Mouse (Mus musculus) T-helper 1 cell (primary cell): ENCODE data around the gene Gm6583.

Experiments
- in situ Hi-C: fragments of 300-600 bp; cut with MboI, MseI; formaldehyde crosslinking; loops from one replicate; pipeline ENCODE4 v1.15.1; 2025; ENCODE audit warnings: high pct_unique_total_duplicates

Gm6583 gene

DNA sequence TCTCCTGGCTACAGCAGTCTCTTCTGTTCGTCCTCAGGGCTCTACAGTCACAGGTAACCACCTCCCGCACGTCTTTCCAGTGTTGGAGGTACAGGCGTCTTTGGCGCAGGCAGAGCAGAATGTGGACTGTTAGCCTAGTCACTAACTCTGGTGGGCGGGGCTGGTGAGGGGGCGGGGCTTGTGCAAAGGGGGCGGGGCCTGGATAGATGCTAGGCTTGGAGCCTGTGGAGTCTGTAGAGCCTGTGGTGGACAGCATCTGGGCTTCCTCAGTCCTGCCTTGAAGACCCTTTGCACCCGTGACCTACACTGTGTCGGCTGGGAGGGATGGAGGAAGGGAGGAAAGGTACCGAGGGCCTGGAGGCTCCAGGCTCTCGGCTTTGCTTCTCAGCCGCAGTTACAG, at the start of gene Gm6583:
Gene Gm6583, minus strand, starts transcription at position 124 of the 400 bp plus-strand sequence.
- in situ Hi-C loops, result no loop called here

DNA sequence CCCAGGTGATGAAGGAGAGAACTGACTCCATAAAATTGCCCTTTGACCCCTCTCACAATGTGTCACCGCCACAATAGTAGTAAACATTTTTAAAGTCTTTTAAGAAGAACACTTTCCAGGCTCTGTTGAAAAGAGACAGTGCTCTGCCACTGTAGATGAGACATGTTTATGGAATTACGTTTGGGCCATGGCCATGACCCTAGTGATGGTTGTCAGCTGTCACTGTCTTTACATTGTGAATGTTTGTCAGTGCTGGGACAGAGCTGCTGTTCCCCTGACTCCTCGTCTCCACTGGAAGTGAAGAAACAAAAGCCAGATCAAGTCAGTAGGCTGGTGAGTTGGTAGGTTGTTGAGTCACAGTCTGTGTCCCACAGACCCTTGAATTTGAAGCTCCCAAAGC, 46.6 kb upstream of the Gm6583 start:
- in situ Hi-C loops, result no loop called here

DNA sequence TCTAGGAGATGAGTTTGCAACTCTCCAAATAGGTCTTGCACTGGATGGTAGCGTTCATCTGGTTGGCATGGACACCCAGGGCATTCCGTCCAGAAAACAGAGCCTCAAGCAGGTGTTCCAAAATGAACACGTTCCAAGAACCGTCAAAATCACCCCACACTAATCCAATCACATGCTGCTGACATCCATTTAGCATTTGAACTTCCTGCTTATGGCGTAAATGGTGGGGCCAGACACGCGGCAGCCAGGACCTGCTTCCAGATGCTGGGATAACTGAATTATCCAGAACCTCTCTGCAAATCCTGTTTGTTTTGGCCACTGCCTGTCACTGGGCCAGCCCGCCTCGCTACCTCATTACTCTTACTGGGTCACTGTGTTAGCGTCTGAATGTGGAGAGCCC, 43.5 kb upstream of the Gm6583 start:
- in situ Hi-C loops, result no loop called here

DNA sequence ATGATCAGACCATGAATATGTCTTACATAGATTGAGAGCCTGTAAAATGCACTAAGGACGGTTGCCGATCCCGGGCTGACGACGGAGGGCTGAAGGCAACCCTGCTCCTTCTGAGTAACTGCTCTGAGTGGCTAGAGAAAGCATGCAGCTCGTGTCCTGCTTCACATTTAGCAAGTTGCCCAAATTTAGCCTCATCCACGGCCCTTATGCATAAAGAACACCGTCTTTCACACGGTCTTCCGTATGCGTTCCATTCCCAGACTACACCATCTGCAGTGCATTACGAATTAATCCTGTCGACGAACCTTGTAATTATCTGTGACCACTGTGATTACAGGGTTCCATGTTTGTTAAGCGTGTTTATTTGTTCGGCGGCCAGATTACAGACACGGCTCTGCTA, 40.2 kb upstream of the Gm6583 start:
- in situ Hi-C loops, result no loop called here

DNA sequence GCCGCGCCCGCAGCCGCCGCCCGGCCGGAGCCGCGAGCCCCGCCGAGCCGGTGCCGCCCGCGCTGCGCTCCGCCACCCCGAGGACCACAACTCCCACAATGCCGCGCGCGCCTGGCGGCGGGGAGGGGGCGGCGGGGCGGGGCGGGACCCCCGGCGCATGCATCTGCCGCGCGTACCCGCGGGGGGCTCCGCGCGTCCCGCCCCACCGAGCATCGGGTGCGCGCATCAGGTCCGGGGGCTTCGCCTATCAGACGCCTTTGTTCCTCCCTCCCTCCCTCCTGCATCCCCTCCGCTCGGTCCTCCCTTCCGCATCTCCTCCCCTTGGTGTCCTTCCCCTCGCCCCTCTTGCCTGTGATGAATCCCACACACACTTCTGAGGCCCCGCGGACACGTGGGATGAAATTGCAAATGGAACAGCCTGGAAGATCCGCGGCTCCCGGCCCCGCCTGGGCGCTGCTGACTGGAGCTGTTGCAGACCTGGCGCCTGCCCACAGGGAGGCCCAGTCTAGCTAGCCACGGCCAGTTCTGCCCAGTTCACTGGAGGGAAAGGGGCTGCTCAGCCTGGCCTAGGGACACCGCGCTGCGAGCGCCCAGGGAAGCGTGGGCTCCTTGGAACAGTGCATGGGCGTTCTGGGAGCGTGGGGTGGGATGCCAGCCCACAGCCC, 39.1 kb upstream of the Gm6583 start, which contains the start of gene Asphd2:
Gene Asphd2, minus strand, starts transcription at position 88 of the 665 bp plus-strand sequence.
- in situ Hi-C loops, result no loop called here

DNA sequence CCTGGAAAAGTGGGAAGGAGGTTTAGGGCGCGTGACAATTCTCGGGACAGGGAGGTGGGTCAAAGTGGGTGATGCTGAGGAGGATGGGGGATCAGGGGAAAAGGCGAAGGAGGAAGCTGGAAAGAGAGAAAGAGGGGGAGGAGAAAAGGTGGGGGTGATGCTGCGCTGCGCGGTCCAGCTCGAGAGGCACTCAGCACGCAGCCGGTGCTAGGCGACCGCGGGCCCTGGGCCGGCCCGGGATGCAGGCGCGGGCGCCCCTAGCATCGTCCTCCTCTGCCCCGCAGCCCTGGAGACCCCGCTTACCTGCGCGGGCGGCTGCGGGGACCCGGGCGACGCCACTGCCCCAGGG, 38.6 kb upstream of the Gm6583 start:
- in situ Hi-C loops, result no loop called here

DNA sequence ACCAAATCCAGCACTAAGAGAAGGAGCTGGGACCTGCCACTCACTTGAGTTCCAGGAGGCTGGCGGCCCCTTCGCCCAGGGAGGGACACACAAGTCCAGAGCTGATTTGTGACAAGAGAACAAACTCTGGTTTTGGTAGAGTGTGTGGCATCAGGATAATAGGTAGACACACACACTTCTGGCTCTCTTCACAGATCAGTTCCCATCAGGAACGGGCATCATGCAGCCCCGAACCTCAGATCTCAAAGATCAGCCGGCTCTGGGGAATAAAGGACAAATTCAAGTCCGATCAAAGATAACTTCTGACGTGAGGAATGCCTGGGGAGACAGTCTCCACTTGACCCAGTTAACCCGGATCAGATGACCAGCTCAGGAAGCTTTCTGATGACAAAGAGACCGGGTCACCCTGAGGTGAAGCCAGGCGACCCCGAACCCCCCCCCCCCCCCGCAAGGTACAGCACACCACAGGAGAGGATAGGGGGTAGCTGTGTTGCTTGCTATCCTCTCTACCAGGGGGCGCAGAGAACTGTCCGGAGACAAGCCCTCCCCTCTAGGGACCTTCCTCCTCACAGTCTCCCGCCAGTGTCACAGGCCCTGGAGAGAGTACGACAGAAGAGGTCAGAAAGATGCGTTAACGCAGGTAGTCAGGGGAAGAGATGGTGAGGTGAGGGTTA, 38.0 kb upstream of the Gm6583 start:
- in situ Hi-C loops, result no loop called here

DNA sequence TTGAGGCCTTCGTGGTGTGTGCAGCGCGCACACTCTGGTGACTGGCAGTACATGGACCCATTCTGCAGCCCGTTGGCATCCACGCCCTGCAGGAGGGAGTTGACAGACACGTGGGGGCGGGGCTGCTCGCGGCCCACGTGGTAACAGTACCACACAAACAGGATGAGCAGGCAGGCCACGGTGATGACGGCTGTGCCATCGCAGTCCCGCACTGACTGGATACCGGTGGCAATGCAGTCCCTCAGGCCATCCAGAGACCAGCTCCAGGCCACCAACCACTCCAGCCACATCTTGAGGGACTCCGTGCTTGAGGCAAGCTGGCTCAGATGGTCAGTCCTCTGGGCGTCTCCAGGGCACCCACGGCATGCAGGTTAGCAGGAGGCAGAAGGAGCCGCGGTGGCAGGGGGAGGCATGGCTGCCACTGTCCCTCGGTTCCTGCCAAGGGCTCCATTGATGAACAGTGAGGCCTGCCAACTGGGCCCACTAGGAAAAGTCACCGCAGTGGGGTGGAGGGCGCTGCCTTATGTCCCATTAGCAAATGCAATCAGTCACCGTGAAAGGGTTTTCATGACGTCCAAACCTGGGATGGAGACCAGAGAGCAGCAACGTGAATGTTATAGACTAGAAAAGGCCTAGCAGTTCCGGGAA, 36.0 kb upstream of the Gm6583 start:
- in situ Hi-C loops, result no loop called here

DNA sequence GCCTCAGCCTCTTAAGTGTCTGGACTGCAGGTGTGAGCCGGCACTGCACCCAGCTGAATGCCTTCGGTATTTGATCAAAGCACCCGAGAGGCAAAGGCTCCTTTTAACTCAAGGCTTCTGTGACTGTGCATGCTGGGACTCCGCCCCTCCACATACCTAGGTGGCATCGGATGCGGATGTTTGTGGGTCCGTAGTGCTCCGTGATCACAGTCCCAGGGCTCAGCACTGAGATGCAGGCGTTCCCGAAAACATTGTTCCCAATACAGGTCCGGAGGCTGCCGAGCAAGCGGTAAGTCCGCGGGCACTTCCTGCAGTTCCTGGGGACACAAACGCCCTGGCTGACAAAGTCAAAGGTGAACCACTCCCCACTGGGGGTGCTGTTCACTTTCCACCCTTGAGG, 35.2 kb upstream of the Gm6583 start:
- in situ Hi-C loops, result no loop called here

DNA sequence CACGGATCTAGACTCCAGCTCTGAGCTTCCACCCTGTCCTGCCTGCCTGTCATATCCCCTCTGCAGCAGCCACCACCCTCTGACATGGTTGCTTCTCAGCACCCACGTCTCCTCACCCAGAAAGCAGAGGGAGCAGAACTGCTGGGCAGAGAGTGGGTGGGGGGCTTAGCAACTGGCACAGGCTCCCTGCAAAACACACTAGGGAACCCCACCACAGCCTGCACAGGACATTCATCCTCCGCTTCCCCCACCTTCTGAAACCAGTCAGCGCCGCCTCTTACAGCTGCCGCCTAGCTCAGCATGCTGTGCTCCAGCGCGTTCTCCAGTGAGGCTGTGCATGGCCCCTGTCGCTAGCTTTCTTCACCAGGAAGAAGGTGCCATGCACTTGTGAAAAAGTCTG, 33.5 kb upstream of the Gm6583 start:
- in situ Hi-C loops, result no loop called here

DNA sequence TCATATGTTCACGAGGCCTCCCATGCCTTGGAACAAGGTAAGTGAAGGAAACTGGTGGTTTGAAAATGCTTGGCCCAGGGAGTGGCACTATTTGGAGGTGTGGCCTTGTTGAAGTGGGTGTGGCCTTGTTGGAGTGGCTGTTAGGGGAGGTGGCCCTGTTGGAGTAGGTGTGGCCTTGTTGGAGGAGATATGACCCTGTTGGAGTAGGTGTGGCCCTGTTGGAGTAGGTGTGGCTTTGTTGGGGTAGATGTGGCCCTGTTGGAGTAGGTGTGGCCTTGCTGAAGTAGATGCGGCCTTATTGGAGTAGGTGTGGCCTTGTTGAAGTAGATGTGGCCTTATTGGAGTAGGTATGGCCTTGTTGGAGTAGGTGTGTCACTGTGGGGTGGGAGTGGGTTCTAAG, 30.1 kb upstream of the Gm6583 start:
- in situ Hi-C loops, result no loop called here

DNA sequence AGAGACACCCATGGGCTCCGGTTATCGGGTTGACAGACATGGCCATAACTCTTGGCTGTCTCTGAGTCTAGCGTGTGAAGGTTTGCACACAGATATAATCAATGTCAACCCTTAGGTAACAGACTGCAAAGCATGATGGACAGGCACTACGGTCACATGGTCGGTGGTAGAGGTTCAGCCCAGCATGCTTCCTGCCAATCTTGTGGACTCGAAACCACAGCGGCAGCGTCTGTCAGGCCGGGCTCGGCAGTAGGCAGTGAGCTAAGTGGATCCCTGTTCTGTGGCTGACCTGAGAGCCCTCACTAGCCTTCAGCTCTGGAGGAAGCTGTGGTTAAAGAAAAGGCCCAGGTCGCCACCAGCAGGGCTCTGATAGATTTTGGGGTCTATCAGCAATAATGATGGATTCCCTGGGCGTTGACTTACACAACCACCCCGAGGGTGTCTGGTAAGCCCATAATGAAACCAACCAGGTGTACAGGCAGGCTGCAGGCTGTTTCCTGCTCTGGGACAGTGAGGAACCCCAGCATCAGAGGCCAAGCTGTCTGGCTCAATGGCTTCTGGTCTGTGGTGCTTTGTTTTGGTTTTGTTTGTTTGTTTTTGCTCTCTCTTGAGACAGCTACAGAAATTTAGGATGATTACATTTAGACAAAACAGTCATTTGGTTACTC, 29.1 kb upstream of the Gm6583 start:
- in situ Hi-C loops, result no loop called here

DNA sequence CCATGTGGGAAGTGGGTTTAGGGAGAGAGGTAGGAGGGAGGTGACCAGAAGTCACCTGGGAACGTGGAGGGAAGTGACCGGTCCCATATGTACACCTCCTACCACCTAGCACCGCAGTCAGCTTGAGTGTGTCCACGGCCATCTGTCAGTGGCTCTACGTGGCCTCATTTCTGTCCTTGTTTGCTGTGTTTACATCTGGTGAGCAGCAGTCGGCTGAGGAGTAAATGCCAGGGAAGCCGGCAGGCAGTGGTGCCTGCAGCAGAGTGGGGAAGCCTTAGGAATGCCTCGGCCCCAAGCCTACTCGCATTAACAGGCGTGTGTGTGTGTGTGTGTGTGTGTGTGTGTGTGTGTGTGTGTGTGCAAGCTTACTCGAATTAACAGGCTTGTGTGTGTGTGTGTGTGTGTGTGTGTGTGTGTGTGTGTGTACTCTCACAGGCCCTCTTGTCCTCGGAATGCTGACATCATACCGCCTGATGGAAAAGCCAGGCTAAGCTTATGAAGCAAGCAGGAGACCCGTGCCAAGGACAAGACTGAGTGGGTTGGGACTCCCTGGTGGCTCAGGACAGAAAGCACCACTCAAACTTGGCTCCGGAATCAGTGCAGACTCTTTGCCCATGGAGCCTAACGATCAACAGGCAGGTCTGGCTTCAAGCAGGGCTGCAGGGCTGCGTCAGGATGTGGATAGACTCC, 27.0 kb upstream of the Gm6583 start:
- in situ Hi-C loops, result no loop called here

DNA sequence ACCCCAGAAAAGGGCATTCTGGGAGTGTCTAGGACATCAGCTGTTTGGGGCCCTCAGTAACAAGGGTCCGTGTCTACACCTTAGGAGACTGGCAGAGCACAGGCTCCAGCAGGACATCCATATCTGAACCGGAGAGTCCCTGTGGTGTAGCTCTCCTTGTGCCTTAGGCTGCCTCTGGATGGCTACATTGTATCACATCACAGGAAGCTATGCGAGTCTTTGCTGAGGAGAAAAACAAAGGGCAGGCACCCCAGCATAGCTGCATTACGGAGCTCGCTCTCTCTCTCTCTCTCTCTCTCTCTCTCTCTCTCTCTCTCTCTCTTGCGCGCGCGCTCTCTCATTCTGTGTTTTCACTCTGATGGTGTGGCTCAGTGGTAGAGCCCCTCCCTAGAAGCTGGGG, 26.2 kb upstream of the Gm6583 start:
- in situ Hi-C loops, result no loop called here

DNA sequence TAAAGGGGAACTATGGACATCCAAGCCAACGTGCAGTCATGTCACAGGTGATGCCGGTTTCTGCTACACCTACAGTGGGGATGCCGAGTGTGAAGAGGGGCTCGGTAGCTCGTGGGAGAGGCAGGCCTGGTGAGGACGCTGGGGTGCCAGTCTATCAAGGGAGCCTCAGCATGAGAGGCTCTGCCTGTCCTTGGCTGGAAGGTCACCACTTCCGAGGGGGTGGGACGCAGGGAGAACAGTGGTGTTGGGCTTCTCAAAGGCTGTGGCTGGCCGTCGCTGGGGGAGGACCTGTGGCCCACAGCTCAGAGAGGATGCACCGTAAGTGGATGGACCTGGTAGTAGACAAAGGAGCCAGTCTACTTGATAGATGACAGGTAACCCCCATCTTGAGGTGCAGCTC, 25.3 kb upstream of the Gm6583 start:
- in situ Hi-C loops, result no loop called here

DNA sequence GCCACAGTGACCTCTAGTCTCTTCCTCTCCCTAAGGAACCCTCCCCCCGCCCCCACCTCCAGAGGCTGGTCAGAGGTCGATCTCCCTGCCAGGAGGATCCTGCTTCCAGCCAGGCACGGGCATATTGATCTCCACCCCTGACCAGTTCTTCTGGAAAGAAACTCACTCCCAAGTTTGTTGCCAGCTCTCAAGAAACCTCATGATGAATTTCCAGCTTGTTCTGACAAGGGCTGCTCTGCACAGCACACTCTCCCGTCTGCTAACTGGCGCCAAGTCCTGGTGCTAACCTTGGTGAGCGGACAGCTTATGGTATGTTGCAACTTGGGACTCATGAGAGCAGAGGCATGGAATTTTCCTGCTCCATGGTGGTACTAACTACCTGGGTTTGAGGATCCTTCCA, 22.9 kb upstream of the Gm6583 start:
- in situ Hi-C loops, result no loop called here

DNA sequence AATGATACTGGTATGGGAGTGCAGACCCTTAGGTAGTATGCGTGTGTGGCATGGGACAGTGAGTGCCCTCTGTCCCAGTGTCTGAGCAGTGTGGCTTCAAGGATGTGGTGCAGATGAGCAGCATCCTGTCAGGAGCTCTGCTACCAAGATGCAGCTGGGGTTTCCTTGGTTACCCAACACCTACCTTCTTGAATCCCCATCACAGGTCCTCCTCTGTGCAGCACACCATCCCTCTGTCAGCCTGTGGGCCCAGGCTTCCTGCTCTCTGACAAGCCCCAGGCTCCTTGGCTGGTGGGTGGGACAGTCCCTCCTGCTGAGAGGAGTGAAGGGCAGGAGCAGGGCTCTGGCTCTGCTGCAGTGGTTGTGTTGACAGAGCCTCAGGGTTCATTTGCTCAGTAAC, 21.5 kb upstream of the Gm6583 start:
- in situ Hi-C loops, result no loop called here

DNA sequence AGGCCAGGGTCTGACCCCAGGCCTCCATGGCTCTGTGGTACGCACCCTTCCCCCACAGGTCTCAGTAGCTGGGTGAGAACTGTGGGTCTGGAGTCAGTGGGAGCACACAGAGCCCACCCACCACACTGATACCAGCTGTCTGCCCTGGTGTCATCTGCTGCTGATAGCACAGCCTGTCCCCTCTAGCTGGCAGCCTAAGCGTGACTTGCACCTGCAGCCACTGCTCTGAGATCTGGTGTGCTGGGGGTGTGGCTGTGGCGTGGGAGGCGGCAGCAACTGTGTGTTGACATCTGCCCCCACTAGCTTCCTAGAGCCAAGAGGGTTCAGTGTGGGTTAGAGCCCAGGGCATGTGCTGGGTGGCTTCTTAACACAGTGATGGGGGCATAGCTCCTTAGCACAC, 20.3 kb upstream of the Gm6583 start:
- in situ Hi-C loops, result no loop called here

DNA sequence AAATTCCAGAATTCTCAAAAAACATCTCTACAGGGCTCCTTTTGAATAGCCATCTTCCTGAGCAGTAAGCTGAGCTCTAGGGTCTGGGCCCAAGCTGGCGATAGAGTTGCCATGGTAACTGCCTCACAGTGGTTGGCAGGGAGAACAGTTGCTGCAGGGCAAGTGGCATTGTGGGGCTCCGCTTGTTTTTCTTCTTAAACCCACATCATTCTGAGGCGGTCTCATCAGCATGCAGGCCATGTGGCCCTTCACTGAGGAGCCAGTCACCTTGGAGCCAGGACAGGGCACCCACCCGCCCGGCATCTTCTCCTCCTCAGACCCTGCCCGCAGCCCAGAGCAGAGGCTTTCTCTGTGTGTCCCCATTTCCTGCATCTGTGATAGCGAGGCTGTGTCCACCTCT, 16.1 kb upstream of the Gm6583 start:
- in situ Hi-C loops, result no loop called here

DNA sequence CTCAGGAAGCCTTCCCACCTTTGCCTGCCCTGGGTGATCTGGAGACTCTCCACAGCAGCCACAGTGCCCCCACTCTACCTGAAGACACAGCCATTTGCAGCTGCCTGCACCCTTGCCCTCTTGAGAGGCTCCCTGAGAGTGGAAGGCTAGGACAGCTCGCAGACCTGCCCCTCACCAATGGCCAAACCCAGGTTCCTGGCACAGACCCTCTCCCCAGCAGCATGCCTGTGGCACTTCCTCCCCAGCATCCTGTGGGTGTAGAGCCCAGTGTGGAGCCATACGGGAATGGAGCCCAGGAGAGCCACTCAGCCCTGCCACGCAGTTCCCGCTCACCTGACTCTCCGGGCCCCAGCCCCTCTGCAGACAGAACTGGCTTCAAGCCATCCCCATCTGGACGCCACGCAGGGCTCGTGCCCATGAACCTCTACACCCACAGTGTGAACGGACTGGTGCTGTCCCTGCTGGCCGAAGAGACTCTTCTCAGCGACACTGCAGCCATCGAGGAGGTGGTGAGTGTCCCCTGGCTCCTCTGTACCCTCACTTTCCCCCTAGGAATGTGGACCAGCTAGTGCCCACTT, 14.5 kb upstream of the Gm6583 start:
- in situ Hi-C loops, result no loop called here

DNA sequence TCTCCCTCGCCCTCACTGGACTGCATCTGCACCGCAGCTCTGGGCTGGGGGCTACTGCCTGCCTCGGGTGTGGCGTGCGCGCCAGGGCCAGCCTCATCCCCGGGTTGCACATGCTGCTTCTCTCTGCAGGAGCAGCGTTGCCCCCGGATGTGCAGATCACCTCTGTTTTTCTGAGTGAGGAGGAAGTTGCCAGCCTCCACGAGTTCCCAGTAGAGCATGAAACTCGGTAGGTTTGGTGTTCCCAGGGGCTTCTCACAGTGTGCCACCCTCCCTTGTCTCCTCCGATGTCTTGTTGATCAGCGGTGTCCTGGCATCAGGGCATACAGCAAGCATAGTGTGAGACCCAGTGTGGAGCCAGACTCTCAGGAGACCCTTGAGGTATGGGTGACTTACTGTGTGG, 13.5 kb upstream of the Gm6583 start:
- in situ Hi-C loops, result no loop called here

DNA sequence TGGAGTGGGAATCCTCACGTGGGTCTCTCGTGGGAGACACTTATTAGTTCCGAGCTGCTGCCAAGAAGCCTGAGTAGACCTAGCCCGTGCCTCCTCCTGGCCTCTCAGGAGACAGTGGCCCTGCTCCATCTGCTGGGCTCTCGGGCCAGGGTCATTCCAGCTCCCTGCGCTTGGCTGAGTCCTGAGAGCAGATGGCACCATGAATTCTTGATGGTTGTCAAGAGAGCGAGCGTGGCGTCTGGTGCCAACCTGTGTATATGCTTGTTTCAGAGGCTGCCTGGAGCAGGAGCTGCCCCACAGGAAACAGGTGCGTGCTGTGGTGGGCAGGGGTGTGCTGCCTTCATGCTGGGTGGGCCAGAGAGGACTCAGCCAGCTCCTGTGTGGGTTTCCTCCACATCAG, 12.8 kb upstream of the Gm6583 start:
- in situ Hi-C loops, result no loop called here
